Mouse (Mus musculus): Measurements from ENCODE around the gene Spag8.

DNA sequence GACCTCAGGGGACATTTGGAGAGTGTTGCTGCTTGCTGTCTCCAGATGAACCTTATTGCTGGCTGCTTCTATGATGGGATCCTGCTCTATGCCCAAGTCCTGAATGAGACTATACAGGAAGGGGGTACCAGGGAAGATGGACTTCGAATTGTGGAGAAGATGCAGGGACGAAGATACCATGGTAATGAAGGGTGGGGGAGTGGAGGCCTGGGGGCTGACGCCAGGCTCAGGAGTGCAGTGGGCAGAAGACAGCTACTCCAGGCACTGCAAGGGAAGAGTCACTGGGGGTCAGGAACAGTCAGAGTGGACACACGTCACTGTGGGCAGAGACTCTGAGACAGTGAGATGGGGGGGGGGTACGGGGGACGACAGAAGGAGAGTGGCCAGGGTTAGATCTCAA is 12.9 kb downstream of the Spag8 start:
- no peak for TF ChIP-seq CTCF (IDR thresholded peaks at IDR 0.05; ENCODE audit: control insufficient read depth, insufficient read depth, insufficient read length)
- TF ChIP-seq MYOD1 (IDR thresholded peaks at IDR 0.05; ENCODE audit: control insufficient read depth, insufficient read length, low read depth): no peak
- no peak for TF ChIP-seq MYOG (IDR thresholded peaks at IDR 0.05; ENCODE audit: control insufficient read depth, extremely low read depth, insufficient read length)

Data from C2C12 (cell line).